Mouse (Mus musculus) embryonic facial prominence, embryonic 13.5 days (tissue): ENCODE data around the gene Fam234a. TPM values are rescaled to one million over a fixed set of nuclear protein-coding genes. Genes with fewer than 3 reads are reported as not detected.

Experiments
- ATAC-seq: fragments of 200-750 bp; cut with Nextera tagmentation; 2 replicates; pipeline ENCODE4 v1.8.0; 2017; ENCODE audit warnings: low read depth; ENCODE audit not compliant: insufficient number of reproducible peaks, insufficient read depth, low FRiP score, low TSS enrichment
- H3K27ac ChIP-seq: fragments of 300-500 bp; sonication (generic); 2 replicates; pipeline ENCODE4 v1.5.1; 2015; ENCODE audit warnings: moderate library complexity, mild to moderate bottlenecking, inconsistent platforms
- H3K27me3 ChIP-seq: fragments of 300-500 bp; sonication (generic); 2 replicates; pipeline ENCODE4 v1.6.1; 2015; ENCODE audit warnings: mild to moderate bottlenecking, inconsistent platforms
- H3K36me3 ChIP-seq: fragments of 300-500 bp; sonication (generic); 2 replicates; pipeline ENCODE4 v1.6.1; 2015; ENCODE audit warnings: mild to moderate bottlenecking, inconsistent platforms
- H3K4me1 ChIP-seq: fragments of 300-500 bp; sonication (generic); 2 replicates; pipeline ENCODE4 v1.6.1; 2015; ENCODE audit warnings: inconsistent platforms
- H3K4me2 ChIP-seq: fragments of 300-500 bp; sonication (generic); 2 replicates; pipeline ENCODE4 v1.6.1; 2015; ENCODE audit warnings: moderate library complexity, mild to moderate bottlenecking, inconsistent platforms
- H3K4me3 ChIP-seq: fragments of 300-500 bp; sonication (generic); 2 replicates; pipeline ENCODE4 v1.5.1; 2015; ENCODE audit warnings: mild to moderate bottlenecking, inconsistent platforms
- H3K9ac ChIP-seq: fragments of 300-500 bp; sonication (generic); 2 replicates; pipeline ENCODE4 v1.6.1; 2015; ENCODE audit warnings: mild to moderate bottlenecking, inconsistent platforms
- H3K9me3 ChIP-seq: fragments of 300-500 bp; sonication (generic); 2 replicates; pipeline ENCODE4 v1.6.1; 2016; ENCODE audit warnings: inconsistent platforms
- WGBS: fragments of 180-500 bp; shearing (Covaris S2); methylation state at CpG from one replicate; pipeline ENCODE4 v1.1.7; 2015; ENCODE audit warnings: mixed read lengths; 5-methylcytosine and 5-hydroxymethylcytosine counted together
- polyA plus RNA-seq: library from polyadenylated mRNA; unstranded; fragments of >200 nt; fragmentation: Nextera tagmentation; extraction: Ambion mirVana; gene quantifications from 2 replicates; pipeline ENCODE4 v1.2.1, GENCODE M21; 2015

Fam234a gene
- polyA plus RNA-seq, 1 experiment from 2014 or later: 43.1 TPM

- H3K4me1 ChIP-seq: peaks cover 12% of the 10 kb centered on the region
- H3K36me3 ChIP-seq: peaks cover 21% of the 10 kb centered on the region
- H3K27me3 ChIP-seq: no peaks in the 10 kb centered on the region
- H3K4me2 ChIP-seq: peak within 1 kb of the TSS; percentile 75
- peak; percentile 89 for ATAC-seq
- under 1% methylated on average over 43 of the region's 43 CpGs for WGBS
- peak within 1 kb of the TSS; percentile 97 for H3K4me3 ChIP-seq
- H3K9ac ChIP-seq: peak within 1 kb of the TSS; percentile 99
- H3K27ac ChIP-seq: peak within 1 kb of the TSS; percentile 99
- no peaks in the 10 kb centered on the region for H3K9me3 ChIP-seq
These were observed 8.7 kb upstream of the Fam234a start, which contains the start of gene Luc7l for GRCm38 (mm10) chr17:26252539-26253251. TSS of gene Luc7l (plus strand) at chr17:26252896.

GRCm38 (mm10) chr17:26251886-26252538, 8.0 kb upstream of the Fam234a start:
- Histone ChIP-seq H3K36me3 (peaks cover 14% of the 10 kb centered on the region), H3K4me1 (peaks cover 12% of the 10 kb centered on the region), H3K27me3 (no peaks in the 10 kb centered on the region), H3K9me3 (no peaks in the 10 kb centered on the region), H3K4me2 (peak overlapping the region; percentile 75), H3K9ac (peak overlapping the region; percentile 99), H3K27ac (peak overlapping the region; percentile 99), H3K4me3 (peak overlapping the region; percentile 97)
- ATAC-seq: no peak
- 46% methylated on average over 4 of the region's 4 CpGs for WGBS

GRCm38 (mm10) chr17:26243471-26244100, 456 bp downstream of the Fam234a start:
- peak; percentile 65; the same call in 1 of the 2 replicates for ATAC-seq
- Histone ChIP-seq H3K27ac (peak overlapping the region; percentile 78), H3K36me3 (no peaks in the 10 kb centered on the region), H3K4me2 (peak overlapping the region; percentile 84), H3K4me3 (peak overlapping the region; percentile 79), H3K9ac (peak overlapping the region; percentile 79), H3K9me3 (no peaks in the 10 kb centered on the region), H3K27me3 (no peaks in the 10 kb centered on the region), H3K4me1 (peaks cover 9% of the 10 kb centered on the region)
- WGBS: under 1% methylated on average over 32 of the region's 32 CpGs

DNA sequence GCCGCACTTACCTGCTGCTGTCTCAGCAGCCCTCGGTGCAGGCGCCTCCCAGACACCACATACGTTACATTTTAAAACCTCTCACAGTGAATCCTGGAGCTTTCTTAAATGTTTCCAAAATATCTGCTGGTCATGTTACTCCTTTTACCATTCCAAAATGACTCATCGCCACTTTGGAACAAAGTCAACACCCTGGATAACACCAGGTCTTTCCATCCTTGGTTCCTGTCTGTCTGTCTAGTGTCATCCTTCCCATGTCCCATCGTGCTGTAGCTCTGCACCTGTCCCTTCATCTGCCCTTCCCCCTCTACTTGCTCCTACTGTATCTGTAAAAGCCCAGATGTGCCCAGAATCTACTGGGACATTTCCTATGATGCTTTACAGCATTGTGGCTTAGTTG, 3.1 kb downstream of the Fam234a start:
- WGBS: 80% methylated on average over 6 of the region's 6 CpGs
- no peaks in the 10 kb centered on the region for H3K9me3 ChIP-seq
- no peak for ATAC-seq
- peaks cover 11% of the 10 kb centered on the region for H3K4me1 ChIP-seq
- no peaks in the 10 kb centered on the region for H3K27me3 ChIP-seq
- no peaks in the 10 kb centered on the region for H3K36me3 ChIP-seq
- no peak overlapping the region for H3K27ac ChIP-seq
- H3K4me2 ChIP-seq: no peak overlapping the region
- no peak overlapping the region for H3K4me3 ChIP-seq
- H3K9ac ChIP-seq: no peak overlapping the region

DNA sequence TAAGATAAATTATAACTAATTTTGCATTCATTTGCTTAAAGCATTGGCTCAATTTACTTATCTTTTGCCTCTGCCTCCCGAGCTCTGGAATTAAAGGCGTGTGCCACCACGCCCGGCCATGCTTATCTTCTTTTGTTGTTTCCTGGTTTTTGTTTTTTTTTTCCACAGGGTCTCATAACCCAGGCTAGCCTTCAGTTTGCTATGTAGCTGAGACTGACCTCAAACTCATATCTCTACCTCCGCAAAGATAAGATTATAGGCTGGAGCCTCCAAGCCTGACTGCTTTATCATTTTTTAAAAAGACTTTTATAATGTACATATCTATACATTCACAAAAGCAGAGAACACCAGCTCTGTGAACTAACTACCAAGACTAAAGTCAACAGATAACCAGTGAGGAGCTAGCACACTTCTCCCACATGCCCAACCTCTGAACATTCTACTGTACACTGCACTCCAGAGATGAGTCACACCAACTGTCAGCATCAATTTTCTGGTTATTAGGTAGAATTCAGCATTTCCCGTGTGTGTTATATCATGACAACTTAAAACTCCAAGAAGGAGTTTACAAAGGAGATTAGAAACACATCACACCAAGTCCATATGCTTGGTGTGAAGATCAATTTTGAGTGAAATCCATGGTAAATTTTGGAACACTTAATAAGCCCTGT, 3.8 kb downstream of the Fam234a start:
- ATAC-seq: no peak
- 78% methylated on average over 6 of the region's 6 CpGs for WGBS
- Histone ChIP-seq H3K36me3 (no peaks in the 10 kb centered on the region), H3K9me3 (no peaks in the 10 kb centered on the region), H3K4me3 (no peak overlapping the region), H3K27ac (no peak overlapping the region), H3K27me3 (no peaks in the 10 kb centered on the region), H3K4me2 (no peak overlapping the region), H3K4me1 (peaks cover 17% of the 10 kb centered on the region), H3K9ac (no peak overlapping the region)

DNA sequence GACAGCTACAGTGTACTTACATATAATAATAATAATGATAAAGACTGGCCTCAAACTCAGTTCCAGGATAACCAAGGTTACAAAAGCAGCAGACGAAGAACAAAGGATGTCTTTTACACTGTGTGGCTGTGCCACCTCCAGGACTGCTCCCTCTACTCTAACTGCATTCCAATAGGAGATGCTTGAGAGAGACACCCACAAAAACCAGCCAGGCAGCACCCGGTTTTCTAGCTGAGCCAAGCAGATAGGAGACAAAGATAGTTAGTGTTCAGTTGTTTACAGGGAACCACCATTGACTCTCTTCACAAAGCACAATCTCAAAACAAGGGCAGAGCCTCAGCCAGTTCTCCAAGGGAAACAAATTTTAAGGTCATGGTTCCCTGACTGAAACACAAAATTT, 4.5 kb downstream of the Fam234a start:
- H3K27ac ChIP-seq: no peak overlapping the region
- no peak for ATAC-seq
- no peak overlapping the region for H3K9ac ChIP-seq

GRCm38 (mm10) chr17:26237667-26238066, 6.4 kb downstream of the Fam234a start:
- WGBS: 84% methylated on average over 10 of the region's 10 CpGs
- Histone ChIP-seq H3K27ac (no peak overlapping the region), H3K36me3 (peaks cover 3% of the 10 kb centered on the region; the same call in 1 of the 2 replicates), H3K4me1 (peaks cover 13% of the 10 kb centered on the region; the same call in 1 of the 2 replicates), H3K27me3 (no peaks in the 10 kb centered on the region), H3K9ac (no peak overlapping the region), H3K4me3 (no peak overlapping the region), H3K9me3 (no peaks in the 10 kb centered on the region), H3K4me2 (no peak overlapping the region)
- no peak for ATAC-seq

More for the DNA sequence above, 4.5 kb downstream of the Fam234a start:
- Histone ChIP-seq H3K36me3 (no peaks in the 10 kb centered on the region), H3K4me1 (peaks cover 21% of the 10 kb centered on the region), H3K4me2 (no peak overlapping the region), H3K4me3 (no peak overlapping the region), H3K27me3 (no peaks in the 10 kb centered on the region), H3K9me3 (no peaks in the 10 kb centered on the region)
- WGBS: 59% methylated on average over 2 of the region's 2 CpGs

GRCm38 (mm10) chr17:26235077-26235815, 8.8 kb downstream of the Fam234a start:
- 0 out of 2 replicates have a peak, but pooled peaks cover 11% of the 10 kb centered on the region for H3K4me1 ChIP-seq
- H3K4me2 ChIP-seq: no peak overlapping the region
- H3K27me3 ChIP-seq: no peaks in the 10 kb centered on the region
- H3K9ac ChIP-seq: peak overlapping the region; percentile 32; the same call in 1 of the 2 replicates
- 41% methylated on average over 13 of the region's 13 CpGs for WGBS
- no peak for ATAC-seq
- H3K9me3 ChIP-seq: no peaks in the 10 kb centered on the region
- H3K27ac ChIP-seq: peak overlapping the region; percentile 45; the same call in 1 of the 2 replicates
- peaks cover 7% of the 10 kb centered on the region; the same call in 1 of the 2 replicates for H3K36me3 ChIP-seq
- H3K4me3 ChIP-seq: no peak overlapping the region

- no peaks in the 10 kb centered on the region for H3K27me3 ChIP-seq
- H3K9me3 ChIP-seq: no peaks in the 10 kb centered on the region
- peaks cover 7% of the 10 kb centered on the region; the same call in 1 of the 2 replicates for H3K36me3 ChIP-seq
- no peak overlapping the region for H3K9ac ChIP-seq
- no peak overlapping the region for H3K4me2 ChIP-seq
- H3K4me3 ChIP-seq: no peak overlapping the region
- ATAC-seq: no peak
- H3K4me1 ChIP-seq: 0 out of 2 replicates have a peak, but pooled peaks cover 11% of the 10 kb centered on the region
- no peak overlapping the region for H3K27ac ChIP-seq
- WGBS: 86% methylated on average over 8 of the region's 8 CpGs
These were observed 9.7 kb downstream of the Fam234a start for GRCm38 (mm10) chr17:26234386-26234785.

DNA sequence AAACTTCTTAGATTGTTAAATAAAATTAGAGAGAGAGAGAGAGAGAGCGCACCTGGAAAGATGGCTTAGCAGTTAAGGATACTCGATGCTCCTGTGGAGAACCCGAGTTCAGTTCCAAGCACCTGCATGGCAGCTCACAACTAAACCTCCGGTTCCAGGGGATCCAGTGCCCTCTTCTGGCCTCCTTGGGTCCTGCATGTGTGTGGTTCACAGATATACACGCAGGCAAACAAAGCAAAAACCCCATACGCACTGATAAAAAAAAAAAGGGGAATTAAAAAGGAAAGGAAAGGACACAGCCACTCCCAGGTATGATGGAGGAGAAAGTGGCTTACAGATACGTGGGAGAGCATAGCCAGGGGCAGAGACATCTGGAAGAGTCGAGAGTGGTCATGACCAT, 11.2 kb downstream of the Fam234a start:
- ATAC-seq: no peak
- WGBS: 73% methylated on average over 8 of the region's 8 CpGs

More for the DNA sequence above, 11.2 kb downstream of the Fam234a start:
- Histone ChIP-seq H3K4me2 (no peak overlapping the region), H3K36me3 (peaks cover 7% of the 10 kb centered on the region; the same call in 1 of the 2 replicates), H3K9ac (no peak overlapping the region), H3K27me3 (no peaks in the 10 kb centered on the region), H3K9me3 (no peaks in the 10 kb centered on the region), H3K27ac (no peak overlapping the region), H3K4me3 (no peak overlapping the region), H3K4me1 (0 out of 2 replicates have a peak, but pooled peaks cover 11% of the 10 kb centered on the region)
